7 mouse cellular contexts compared by ENCODE assay signal in genomic region chr3:129724505-129724904, GRCm38 (mm10). TPM values are rescaled to one million over a fixed set of nuclear protein-coding genes. Genes with fewer than 3 reads are reported as not detected.
DNase-seq lines count a peak whose midpoint lies in the region; ATAC-seq and TF ChIP-seq lines count a peak whose summit lies in the region.

No protein-coding gene starts in this region.

- no peaks in the 10 kb centered on the region for H3K36me3 ChIP-seq in lung, embryonic 16.5 days (ENCODE audit: control insufficient read depth, insufficient read depth, low read length)
- no peaks in the 10 kb centered on the region for H3K36me3 ChIP-seq in embryonic facial prominence, embryonic 14.5 days (ENCODE audit: control insufficient read depth, insufficient read depth, low read length)
- H3K36me3 ChIP-seq in intestine, postnatal 0 days (ENCODE audit: control insufficient read depth, insufficient read depth): no peaks in the 10 kb centered on the region
- H3K36me3 ChIP-seq in neural tube, embryonic 14.5 days (ENCODE audit: control insufficient read depth, insufficient read depth, low read length): no peaks in the 10 kb centered on the region

- H3K27ac ChIP-seq in lung, embryonic 16.5 days (ENCODE audit: low read length): no peak overlapping the region; the same call in 1 of the 2 replicates
- no peak overlapping the region for H3K27ac ChIP-seq in embryonic facial prominence, embryonic 14.5 days (replicated peaks; ENCODE audit: low read depth, low read length)
- H3K27ac ChIP-seq in intestine, postnatal 0 days (ENCODE audit: low read depth, low read length): no peak overlapping the region
- H3K27ac ChIP-seq in neural tube, embryonic 14.5 days (ENCODE audit: low read depth, low read length): no peak overlapping the region

- H3K4me1 ChIP-seq in lung, embryonic 16.5 days (replicated peaks; ENCODE audit: control insufficient read depth, insufficient read depth, low read length): peaks cover 3% of the 10 kb centered on the region; the same call in 1 of the 2 replicates
- H3K4me1 ChIP-seq in embryonic facial prominence, embryonic 14.5 days (ENCODE audit: control insufficient read depth, insufficient read depth, low read length): peaks cover 6% of the 10 kb centered on the region; the same call in 1 of the 2 replicates
- H3K4me1 ChIP-seq in intestine, postnatal 0 days (replicated peaks; ENCODE audit: control insufficient read depth, insufficient read depth, low read length): no peaks in the 10 kb centered on the region
- peaks cover 5% of the 10 kb centered on the region; the same call in 1 of the 2 replicates for H3K4me1 ChIP-seq in neural tube, embryonic 14.5 days (ENCODE audit: control insufficient read depth, insufficient read depth, low read length)

- ATAC-seq in lung, embryonic 16.5 days (ENCODE audit: low read depth): peak; percentile 43; the same call in 1 of the 2 replicates
- no peak for ATAC-seq in embryonic facial prominence, embryonic 14.5 days (ENCODE audit: low read depth)
- ATAC-seq in intestine, postnatal 0 days: no peak
- ATAC-seq in neural tube, embryonic 14.5 days (ENCODE audit: low read depth): peak; percentile 35

- H3K27me3 ChIP-seq in lung, embryonic 16.5 days (ENCODE audit: control insufficient read depth, insufficient read depth, low read depth, low read length): no peaks in the 10 kb centered on the region
- no peaks in the 10 kb centered on the region for H3K27me3 ChIP-seq in embryonic facial prominence, embryonic 14.5 days (replicated peaks; ENCODE audit: control insufficient read depth, insufficient read depth, low read length)
- no peaks in the 10 kb centered on the region for H3K27me3 ChIP-seq in intestine, postnatal 0 days (replicated peaks; ENCODE audit: control insufficient read depth, insufficient read depth, low read length)
- H3K27me3 ChIP-seq in neural tube, embryonic 14.5 days (ENCODE audit: control insufficient read depth, insufficient read depth, low read length): no peaks in the 10 kb centered on the region

- no peaks in the 10 kb centered on the region for H3K9me3 ChIP-seq in lung, embryonic 16.5 days (ENCODE audit: control insufficient read depth, low read length)
- H3K9me3 ChIP-seq in embryonic facial prominence, embryonic 14.5 days (ENCODE audit: control insufficient read depth, low read length): no peaks in the 10 kb centered on the region
- no peaks in the 10 kb centered on the region for H3K9me3 ChIP-seq in intestine, postnatal 0 days (ENCODE audit: control insufficient read depth)
- no peaks in the 10 kb centered on the region for H3K9me3 ChIP-seq in neural tube, embryonic 14.5 days (ENCODE audit: control insufficient read depth, low read length)

- DNase-seq in lung, postnatal 25 days (ENCODE audit: low spot score): no peak
- no peak for DNase-seq in embryonic facial prominence, embryonic 14.5 days (ENCODE audit: low spot score)
- DNase-seq in adrenal gland, adult (ENCODE audit: inconsistent age in 2 of 2, low spot score in 1 of 2): no peak
- no peak for DNase-seq in frontal cortex, postnatal 25 days (ENCODE audit: low spot score in 2 of 2)

- H3K9ac ChIP-seq in lung, embryonic 16.5 days (ENCODE audit: low read length): peak overlapping the region; percentile 70
- H3K9ac ChIP-seq in embryonic facial prominence, embryonic 14.5 days (ENCODE audit: low read depth, low read length): peak overlapping the region; percentile 51
- H3K9ac ChIP-seq in intestine, postnatal 0 days (ENCODE audit: low read depth, low read length): peak overlapping the region; percentile 24; the same call in 1 of the 2 replicates
- H3K9ac ChIP-seq in neural tube, embryonic 14.5 days (replicated peaks; ENCODE audit: low read depth, low read length): peak overlapping the region; percentile 48; the same call in 1 of the 2 replicates

- H3K4me2 ChIP-seq in lung, embryonic 16.5 days (ENCODE audit: low read depth, low read length): peak overlapping the region; percentile 83
- H3K4me2 ChIP-seq in embryonic facial prominence, embryonic 14.5 days (ENCODE audit: low read depth, low read length): peak overlapping the region; percentile 56
- H3K4me2 ChIP-seq in intestine, postnatal 0 days (replicated peaks; ENCODE audit: low read depth): peak overlapping the region; percentile 68
- peak overlapping the region; percentile 69 for H3K4me2 ChIP-seq in neural tube, embryonic 14.5 days (ENCODE audit: low read depth, low read length)

- H3K4me3 ChIP-seq in lung, embryonic 16.5 days (ENCODE audit: low read length): peak overlapping the region; percentile 71
- peak overlapping the region; percentile 45 for H3K4me3 ChIP-seq in embryonic facial prominence, embryonic 14.5 days (ENCODE audit: low read depth, low read length)
- peak overlapping the region; percentile 50 for H3K4me3 ChIP-seq in intestine, postnatal 0 days (ENCODE audit: low read depth, low read length)
- H3K4me3 ChIP-seq in neural tube, embryonic 14.5 days (ENCODE audit: low read depth, low read length): peak overlapping the region; percentile 50

- WGBS in lung, embryonic 16.5 days: 61% methylated on average over 5 of the region's 5 CpGs
- WGBS in embryonic facial prominence, embryonic 14.5 days: 61% methylated on average over 5 of the region's 5 CpGs
- 60% methylated on average over 5 of the region's 5 CpGs for whole genome bisulfite sequencing in intestine, postnatal 0 days
- 70% methylated on average over 5 of the region's 5 CpGs for WGBS in neural tube, embryonic 14.5 days

- no peak for TF ChIP-seq CTCF in intestine, postnatal 0 days (IDR thresholded peaks at IDR 0.05; ENCODE audit: low read depth)

RNA-seq across cellular contexts. Expression of gene Egf, which starts 30.6 kb away (rescaled TPM):
- 0.97 and 1.2 TPM in 2 replicates for polyA plus RNA-seq in lung, embryonic 16.5 days (2015; fragmentation: Nextera tagmentation; extraction: Ambion mirVana)
- polyA plus RNA-seq in embryonic facial prominence, embryonic 14.5 days (2014; fragmentation: Nextera tagmentation; extraction: Ambion mirVana): 1.9 and 2.2 TPM in 2 replicates
- 0.84 and 0.85 TPM in 2 replicates for polyA plus RNA-seq in intestine, postnatal 0 days (2015; fragmentation: Nextera tagmentation; extraction: Ambion mirVana)
- polyA plus RNA-seq in neural tube, embryonic 14.5 days (2014; fragmentation: Nextera tagmentation; extraction: Ambion mirVana): 2.1 and 3.6 TPM in 2 replicates

Comparison
In these comparisons a context has a peak if more than half of its experiments do, and no peak if none do; other contexts are left out.
1. ATAC-seq: peak in lung, embryonic 16.5 days (single experiment) and neural tube, embryonic 14.5 days (single experiment); none in embryonic facial prominence, embryonic 14.5 days (single experiment) and intestine, postnatal 0 days (single experiment).
2. Peak in every context shown above with its lines, with median percentiles within 50 percentile points of each other: H3K4me2 ChIP-seq, H3K4me3 ChIP-seq and H3K9ac ChIP-seq.